Mouse (Mus musculus): ENCODE measurements around the gene Tiparp. TPM values are rescaled to one million over a fixed set of nuclear protein-coding genes. Genes with fewer than 3 reads are reported as not detected.

Gene Tiparp
- polyA plus RNA-seq, 1 experiment: 7.9 TPM

DNA sequence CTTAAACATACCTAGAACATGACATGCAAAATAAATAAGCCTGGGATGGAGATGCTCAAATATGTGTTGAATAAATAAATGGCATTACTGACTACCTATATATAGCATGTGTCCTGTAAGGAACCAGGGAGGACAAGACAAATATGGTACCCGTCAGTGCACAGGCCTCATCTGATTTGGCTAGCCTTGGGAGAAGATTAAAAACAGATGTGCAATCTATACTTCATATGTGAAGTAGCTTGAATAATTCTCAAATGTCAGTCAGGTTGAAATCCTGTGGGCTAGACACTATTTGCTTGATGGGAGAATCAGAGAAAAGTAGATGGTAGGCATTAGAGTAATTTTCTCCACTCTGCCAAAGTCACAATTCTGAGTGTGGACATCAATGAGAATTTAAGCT lies 6.8 kb upstream of the Tiparp start:
- 92% methylated on average over 1 of the region's 1 CpGs for WGBS
- H3K27ac ChIP-seq (ENCODE audit: insufficient read depth, low read length): no peak overlapping the region
- H3K4me1 ChIP-seq (ENCODE audit: control insufficient read depth, insufficient read depth, low read length): no peaks in the 10 kb centered on the region
- no peaks in the 10 kb centered on the region for H3K27me3 ChIP-seq (ENCODE audit: control insufficient read depth, insufficient read depth, low read length)
- TF ChIP-seq POLR2A (IDR thresholded peaks at IDR 0.05; ENCODE audit: borderline replicate concordance, insufficient read depth, low read length): no peak
- no peak for DNase-seq
- H3K4me3 ChIP-seq (replicated peaks; ENCODE audit: insufficient read depth, low read depth, low read length): no peak overlapping the region

- no peaks in the 10 kb centered on the region for H3K27me3 ChIP-seq (ENCODE audit: control insufficient read depth, insufficient read depth, low read length)
- H3K4me1 ChIP-seq (ENCODE audit: control insufficient read depth, insufficient read depth, low read length): no peaks in the 10 kb centered on the region
- DNase-seq: no peak
- no peak for TF ChIP-seq CTCF (IDR thresholded peaks at IDR 0.05; ENCODE audit: borderline replicate concordance, insufficient read depth, low read depth, low read length)
- TF ChIP-seq POLR2A (IDR thresholded peaks at IDR 0.05; ENCODE audit: borderline replicate concordance, insufficient read depth, low read length): no peak
- no peak overlapping the region for H3K27ac ChIP-seq (ENCODE audit: insufficient read depth, low read length)
- no peak overlapping the region for H3K4me3 ChIP-seq (replicated peaks; ENCODE audit: insufficient read depth, low read depth, low read length)
- 72% methylated on average over 8 of the region's 8 CpGs for WGBS
These were observed 4.8 kb upstream of the Tiparp start for GRCm38 (mm10) chr3:65523397-65523796.

GRCm38 (mm10) chr3:65525731-65526130 lies 2.5 kb upstream of the Tiparp start:
- no peaks in the 10 kb centered on the region for H3K4me1 ChIP-seq (ENCODE audit: control insufficient read depth, insufficient read depth, low read length)
- TF ChIP-seq POLR2A (IDR thresholded peaks at IDR 0.05; ENCODE audit: borderline replicate concordance, insufficient read depth, low read length): no peak
- no peak for TF ChIP-seq CTCF (IDR thresholded peaks at IDR 0.05; ENCODE audit: borderline replicate concordance, insufficient read depth, low read depth, low read length)
- 80% methylated on average over 3 of the region's 3 CpGs for WGBS
- H3K27ac ChIP-seq (ENCODE audit: insufficient read depth, low read length): no peak overlapping the region
- DNase-seq: no peak
- no peaks in the 10 kb centered on the region for H3K27me3 ChIP-seq (ENCODE audit: control insufficient read depth, insufficient read depth, low read length)
- H3K4me3 ChIP-seq (replicated peaks; ENCODE audit: insufficient read depth, low read depth, low read length): no peak overlapping the region

DNA sequence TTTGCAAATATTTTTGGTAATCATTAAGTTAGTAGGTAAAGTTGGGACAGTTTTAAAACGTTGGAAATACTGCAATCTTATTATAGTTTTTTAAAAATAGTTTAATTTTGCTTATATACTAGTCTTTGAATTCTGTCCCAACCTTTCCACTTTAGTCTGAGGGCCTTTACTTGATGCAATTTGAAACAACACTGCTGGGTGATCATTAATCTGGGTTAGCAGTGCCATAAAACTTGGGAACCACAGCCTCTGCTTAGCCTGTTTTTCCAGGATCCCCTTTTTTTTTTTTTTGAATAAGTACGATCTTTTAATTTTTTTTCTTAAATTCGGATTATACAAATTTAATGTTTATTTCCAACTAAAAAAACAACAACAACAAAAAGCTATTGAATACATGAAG lies 1.0 kb upstream of the Tiparp start:
- no peak for TF ChIP-seq POLR2A (IDR thresholded peaks at IDR 0.05; ENCODE audit: borderline replicate concordance, insufficient read depth, low read length)
- TF ChIP-seq CTCF (IDR thresholded peaks at IDR 0.05; ENCODE audit: borderline replicate concordance, insufficient read depth, low read depth, low read length): no peak
- WGBS: 23% methylated on average over 3 of the region's 3 CpGs
- Histone ChIP-seq H3K27ac (ENCODE audit: insufficient read depth, low read length) (peak overlapping the region; percentile 95; the same call in 1 of the 2 replicates), H3K27me3 (ENCODE audit: control insufficient read depth, insufficient read depth, low read length) (no peaks in the 10 kb centered on the region), H3K4me3 (replicated peaks; ENCODE audit: insufficient read depth, low read depth, low read length) (peak overlapping the region; percentile 86), H3K4me1 (ENCODE audit: control insufficient read depth, insufficient read depth, low read length) (no peaks in the 10 kb centered on the region)
- DNase-seq: no peak

DNA sequence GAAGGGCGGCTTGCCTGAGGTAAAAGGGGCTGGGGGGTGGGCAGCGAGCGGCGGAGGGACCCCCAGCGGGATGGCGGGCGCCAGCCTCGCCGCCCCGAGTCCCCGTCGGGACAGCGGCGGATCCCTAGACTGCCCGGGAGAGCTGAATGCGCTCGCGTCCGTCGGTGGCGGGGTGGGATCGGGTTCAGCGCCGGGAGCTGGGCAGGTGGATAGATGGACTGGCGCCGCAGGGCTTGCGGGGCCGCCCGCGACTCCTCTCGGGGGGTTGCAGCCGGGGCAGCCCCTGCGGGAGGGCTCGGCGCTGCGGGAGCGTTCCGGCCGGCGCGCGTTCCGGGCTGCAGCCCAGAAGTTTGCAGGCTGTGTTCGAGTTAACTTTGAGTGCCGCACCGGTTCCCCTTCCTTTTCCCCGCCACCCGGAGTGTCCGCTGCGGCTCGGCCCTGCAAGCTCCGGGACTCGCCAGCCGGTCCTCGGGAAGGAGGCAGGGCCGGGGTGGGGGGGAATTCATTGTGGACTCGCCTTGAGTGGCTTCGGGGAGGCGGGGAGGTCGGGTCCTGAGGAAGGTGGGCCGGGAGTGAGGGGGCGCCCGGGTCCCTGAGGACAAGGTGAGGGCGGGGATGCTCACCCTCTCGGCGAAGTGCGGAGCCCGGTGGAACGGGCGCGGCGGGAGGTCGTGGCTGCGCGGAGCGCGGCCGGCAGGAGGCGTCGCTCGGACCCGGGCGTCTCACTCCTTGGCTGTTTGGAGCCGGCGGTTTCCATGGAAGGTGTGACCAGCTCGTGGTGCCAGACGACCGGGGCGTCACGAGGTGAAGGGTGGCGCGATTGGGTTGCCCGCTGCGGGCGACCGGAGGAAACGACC lies 632 bp downstream of the Tiparp start:
- WGBS: under 1% methylated on average over 97 of the region's 97 CpGs
- Histone ChIP-seq H3K27ac (ENCODE audit: insufficient read depth, low read length) (peak overlapping the region; percentile 81), H3K4me1 (ENCODE audit: control insufficient read depth, insufficient read depth, low read length) (no peaks in the 10 kb centered on the region), H3K27me3 (ENCODE audit: control insufficient read depth, insufficient read depth, low read length) (no peaks in the 10 kb centered on the region), H3K4me3 (replicated peaks; ENCODE audit: insufficient read depth, low read depth, low read length) (peak overlapping the region; percentile 70)
- DNase-seq: peak; percentile 71 to 77
- no peak for TF ChIP-seq POLR2A (IDR thresholded peaks at IDR 0.05; ENCODE audit: borderline replicate concordance, insufficient read depth, low read length)
- TF ChIP-seq CTCF (IDR thresholded peaks at IDR 0.05; ENCODE audit: borderline replicate concordance, insufficient read depth, low read depth, low read length): peak; percentile 47; the same call in 1 of the 2 replicates

- WGBS: 2% methylated on average over 19 of the region's 19 CpGs
- Histone ChIP-seq H3K27me3 (ENCODE audit: control insufficient read depth, insufficient read depth, low read length) (no peaks in the 10 kb centered on the region), H3K27ac (ENCODE audit: insufficient read depth, low read length) (no peak overlapping the region), H3K4me1 (ENCODE audit: control insufficient read depth, insufficient read depth, low read length) (no peaks in the 10 kb centered on the region), H3K4me3 (replicated peaks; ENCODE audit: insufficient read depth, low read depth, low read length) (peak overlapping the region; percentile 70)
- TF ChIP-seq POLR2A (IDR thresholded peaks at IDR 0.05; ENCODE audit: borderline replicate concordance, insufficient read depth, low read length) (no peak), CTCF (IDR thresholded peaks at IDR 0.05; ENCODE audit: borderline replicate concordance, insufficient read depth, low read depth, low read length) (no peak)
- DNase-seq: peak in 1 of 2 experiments; percentile 69
These were observed 1.4 kb downstream of the Tiparp start for GRCm38 (mm10) chr3:65529471-65530215.

DNA sequence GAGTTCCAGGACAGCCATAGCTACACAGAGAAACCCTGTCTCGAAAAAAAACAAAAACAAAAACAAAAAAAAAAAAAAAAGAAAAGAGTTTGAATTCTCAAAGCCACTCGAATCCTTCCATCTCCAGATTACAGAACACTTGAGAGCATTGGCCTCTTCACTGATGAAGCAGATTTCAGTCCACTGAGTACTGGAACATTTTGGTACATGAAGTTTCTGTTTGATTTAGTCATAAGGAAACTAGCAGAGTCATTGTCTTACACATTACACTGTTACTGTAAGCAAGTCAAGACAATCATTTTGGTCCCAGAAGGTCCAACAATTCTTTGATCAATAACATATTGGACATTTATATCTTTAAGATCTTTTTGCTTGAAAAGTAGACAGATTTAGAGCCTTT lies 4.8 kb downstream of the Tiparp start:
- Histone ChIP-seq H3K27ac (ENCODE audit: insufficient read depth, low read length) (no peak overlapping the region), H3K4me3 (replicated peaks; ENCODE audit: insufficient read depth, low read depth, low read length) (no peak overlapping the region), H3K27me3 (ENCODE audit: control insufficient read depth, insufficient read depth, low read length) (no peaks in the 10 kb centered on the region), H3K4me1 (ENCODE audit: control insufficient read depth, insufficient read depth, low read length) (no peaks in the 10 kb centered on the region)
- no peak for TF ChIP-seq CTCF (IDR thresholded peaks at IDR 0.05; ENCODE audit: borderline replicate concordance, insufficient read depth, low read depth, low read length)
- TF ChIP-seq POLR2A (IDR thresholded peaks at IDR 0.05; ENCODE audit: borderline replicate concordance, insufficient read depth, low read length): no peak
- WGBS: 92% methylated on average over 2 of the region's 2 CpGs
- no peak for DNase-seq
